Mouse (Mus musculus): ENCODE data around the gene Peak1.
A peak's percentile ranks its signal among the peaks of the same experiment; 100 is the strongest.

The Peak1 gene

GRCm38 (mm10) chr9:56415935-56416607, 1.8 kb downstream of the Peak1 start:
- DNase-seq (ENCODE audit: low spot score in 2 of 2) = no peak

- DNase-seq (ENCODE audit: low spot score in 2 of 2) = no peak
Observed at GRCm38 (mm10) chr9:56415393-56415792, 2.5 kb downstream of the Peak1 start.

GRCm38 (mm10) chr9:56414322-56414721, 3.5 kb downstream of the Peak1 start:
- no peak for DNase-seq (ENCODE audit: low spot score in 2 of 2)

GRCm38 (mm10) chr9:56412716-56413115, 5.2 kb downstream of the Peak1 start:
- no peak for DNase-seq (ENCODE audit: low spot score in 2 of 2)

- DNase-seq (ENCODE audit: low spot score in 2 of 2) = no peak
Observed at GRCm38 (mm10) chr9:56409928-56410327, 7.9 kb downstream of the Peak1 start.

- DNase-seq (ENCODE audit: low spot score in 2 of 2) = no peak
Observed at GRCm38 (mm10) chr9:56404619-56405018, 13.2 kb downstream of the Peak1 start.

GRCm38 (mm10) chr9:56396306-56396705, 21.6 kb downstream of the Peak1 start:
- no peak for DNase-seq (ENCODE audit: low spot score in 2 of 2)

- DNase-seq (ENCODE audit: low spot score in 2 of 2) = no peak
Observed at GRCm38 (mm10) chr9:56392857-56393256, 25.0 kb downstream of the Peak1 start.

- DNase-seq (ENCODE audit: low spot score in 2 of 2) = no peak
Observed at GRCm38 (mm10) chr9:56382786-56383185, 35.1 kb downstream of the Peak1 start.

GRCm38 (mm10) chr9:56374401-56374800, 43.5 kb downstream of the Peak1 start:
- no peak for DNase-seq (ENCODE audit: low spot score in 2 of 2)

GRCm38 (mm10) chr9:56370710-56371109, 47.2 kb downstream of the Peak1 start:
- DNase-seq (ENCODE audit: low spot score in 2 of 2) = no peak

- DNase-seq (ENCODE audit: low spot score in 2 of 2) = no peak
Observed at GRCm38 (mm10) chr9:56368814-56369213, 49.1 kb downstream of the Peak1 start.

- DNase-seq (ENCODE audit: low spot score in 2 of 2) = no peak
Observed at GRCm38 (mm10) chr9:56363306-56363705, 54.6 kb downstream of the Peak1 start.

GRCm38 (mm10) chr9:56359261-56359660, 58.6 kb downstream of the Peak1 start:
- no peak for DNase-seq (ENCODE audit: low spot score in 2 of 2)

- no peak for DNase-seq (ENCODE audit: low spot score in 2 of 2)
Observed at GRCm38 (mm10) chr9:56355186-56355585, 62.7 kb downstream of the Peak1 start.

- DNase-seq (ENCODE audit: low spot score in 2 of 2) = no peak
Observed at GRCm38 (mm10) chr9:56346321-56346720, 71.5 kb downstream of the Peak1 start.

- no peak for DNase-seq (ENCODE audit: low spot score in 2 of 2)
Observed at GRCm38 (mm10) chr9:56339426-56340195, 78.3 kb downstream of the Peak1 start.

- DNase-seq (ENCODE audit: low spot score in 2 of 2) = peak in 1 of 2 experiments; percentile 10
Observed at GRCm38 (mm10) chr9:56334363-56334762, 83.5 kb downstream of the Peak1 start.

GRCm38 (mm10) chr9:56332774-56333173, 85.1 kb downstream of the Peak1 start:
- DNase-seq (ENCODE audit: low spot score in 2 of 2) = no peak

- DNase-seq (ENCODE audit: low spot score in 2 of 2) = no peak
Observed at GRCm38 (mm10) chr9:56326511-56327005, 91.3 kb downstream of the Peak1 start.

GRCm38 (mm10) chr9:56325725-56326124, 92.1 kb downstream of the Peak1 start:
- no peak for DNase-seq (ENCODE audit: low spot score in 2 of 2)

GRCm38 (mm10) chr9:56324576-56325355, 93.1 kb downstream of the Peak1 start:
- no peak for DNase-seq (ENCODE audit: low spot score in 2 of 2)
